Mouse (Mus musculus) cerebral cortex, adult 2 months (tissue): ENCODE measurements around the gene Nfix.

Experiments used
- WGBS: fragments of 180-500 bp; shearing (Covaris S2); methylation state at CpG from one replicate; pipeline ENCODE4 v1.1.7; 2018; 5-methylcytosine and 5-hydroxymethylcytosine counted together

Gene Nfix

GRCm38 (mm10) chr8:84799999-84800831, at the start of gene Nfix:
Nfix (minus strand) TSS chr8:84800344.
- WGBS = 10% methylated on average over 109 of the region's 125 CpGs

GRCm38 (mm10) chr8:84847684-84848435, 47.7 kb upstream of the Nfix start:
- 36% methylated on average over 6 of the region's 6 CpGs for WGBS

GRCm38 (mm10) chr8:84846722-84847572, 46.8 kb upstream of the Nfix start, which contains the start of gene Calr:
Calr (minus strand) TSS chr8:84846934.
- WGBS = under 1% methylated on average over 55 of the region's 55 CpGs

GRCm38 (mm10) chr8:84846094-84846721, 46.1 kb upstream of the Nfix start:
- WGBS = under 1% methylated on average over 30 of the region's 30 CpGs

GRCm38 (mm10) chr8:84845355-84846093, 45.4 kb upstream of the Nfix start:
- WGBS = 5% methylated on average over 12 of the region's 12 CpGs

- WGBS = 66% methylated on average over 9 of the region's 9 CpGs
These were observed 44.4 kb upstream of the Nfix start for GRCm38 (mm10) chr8:84844397-84845070.

- WGBS = 60% methylated on average over 1 of the region's 1 CpGs
These were observed 41.4 kb upstream of the Nfix start for GRCm38 (mm10) chr8:84841514-84841913.

GRCm38 (mm10) chr8:84840248-84840999, 40.3 kb upstream of the Nfix start, which contains the start of gene Rad23a:
Rad23a (minus strand) TSS chr8:84840665.
- under 1% methylated on average over 55 of the region's 55 CpGs for WGBS

- under 1% methylated on average over 7 of the region's 7 CpGs for WGBS
These were observed 39.7 kb upstream of the Nfix start for GRCm38 (mm10) chr8:84839875-84840247.

- 82% methylated on average over 2 of the region's 2 CpGs for WGBS
These were observed 39.3 kb upstream of the Nfix start for GRCm38 (mm10) chr8:84839411-84839810.

GRCm38 (mm10) chr8:84838513-84838912, 38.4 kb upstream of the Nfix start:
- 75% methylated on average over 5 of the region's 5 CpGs for WGBS

- 87% methylated on average over 15 of the region's 15 CpGs for WGBS
These were observed 37.8 kb upstream of the Nfix start for GRCm38 (mm10) chr8:84837912-84838470.

GRCm38 (mm10) chr8:84837149-84837911, 37.2 kb upstream of the Nfix start:
- WGBS = 72% methylated on average over 8 of the region's 8 CpGs

GRCm38 (mm10) chr8:84834866-84835855, 35.0 kb upstream of the Nfix start:
- WGBS = 32% methylated on average over 10 of the region's 10 CpGs

- WGBS = 56% methylated on average over 19 of the region's 19 CpGs
These were observed 34.1 kb upstream of the Nfix start for GRCm38 (mm10) chr8:84834002-84834865.
